Mouse (Mus musculus) retina, postnatal 7 days (tissue): ENCODE data around the gene Xlr3c.
"Not testable (repeated sequence)": the region's sequence is repeated elsewhere in the genome, so short reads cannot be mapped to it uniquely, and the experiment has no call there.

Source experiments
- DNase-seq: peaks from one replicate; pipeline ENCODE4 v3.0.0-alpha.2; 2012; ENCODE audit warnings: low read depth, low spot score

Gene Xlr3c

GRCm38 (mm10) chrX:73265270-73265669 is at the start of gene Xlr3c:
Xlr3c (minus strand) TSS chrX:73265390.
- not testable (repeated sequence) for DNase-seq

GRCm38 (mm10) chrX:73312522-73312921 is 47.3 kb upstream of the Xlr3c start:
- peak; percentile 11 for DNase-seq

- not testable (repeated sequence) for DNase-seq
Measured at GRCm38 (mm10) chrX:73295745-73296144, 30.6 kb upstream of the Xlr3c start.

GRCm38 (mm10) chrX:73292876-73293275 is 27.7 kb upstream of the Xlr3c start, which contains the start of the genes Xlr5a and Xlr5c:
Xlr5a (minus strand) TSS chrX:73292976.
Xlr5c (minus strand) TSS chrX:73292976.
- DNase-seq = not testable (repeated sequence)

GRCm38 (mm10) chrX:73262428-73262827 is 2.8 kb downstream of the Xlr3c start:
- DNase-seq = not testable (repeated sequence)

GRCm38 (mm10) chrX:73242821-73243325 is 22.3 kb downstream of the Xlr3c start, which contains the start of gene Xlr4c:
Xlr4c (minus strand) TSS chrX:73243130.
- not testable (repeated sequence) for DNase-seq

- DNase-seq = no peak
Measured at GRCm38 (mm10) chrX:73229288-73229687, 35.9 kb downstream of the Xlr3c start.

GRCm38 (mm10) chrX:73228606-73229214 is 36.5 kb downstream of the Xlr3c start:
- peak; percentile 19 for DNase-seq

- DNase-seq = peak; percentile 64
Measured at GRCm38 (mm10) chrX:73227914-73228605, 37.1 kb downstream of the Xlr3c start, which contains the start of gene F8a. F8a (plus strand) TSS chrX:73228291.

GRCm38 (mm10) chrX:73225365-73225764 is 39.8 kb downstream of the Xlr3c start:
- DNase-seq = no peak

- DNase-seq = not testable (repeated sequence)
Measured at GRCm38 (mm10) chrX:73213819-73214564, 51.2 kb downstream of the Xlr3c start, which contains the start of gene Xlr4b. Xlr4b (plus strand) TSS chrX:73214333.
